Mouse (Mus musculus): ENCODE results near the gene Abhd11.
"Not testable (repeated sequence)": the region's sequence is repeated elsewhere in the genome, so short reads cannot be mapped to it uniquely, and the experiment has no call there.

Gene Abhd11

DNA sequence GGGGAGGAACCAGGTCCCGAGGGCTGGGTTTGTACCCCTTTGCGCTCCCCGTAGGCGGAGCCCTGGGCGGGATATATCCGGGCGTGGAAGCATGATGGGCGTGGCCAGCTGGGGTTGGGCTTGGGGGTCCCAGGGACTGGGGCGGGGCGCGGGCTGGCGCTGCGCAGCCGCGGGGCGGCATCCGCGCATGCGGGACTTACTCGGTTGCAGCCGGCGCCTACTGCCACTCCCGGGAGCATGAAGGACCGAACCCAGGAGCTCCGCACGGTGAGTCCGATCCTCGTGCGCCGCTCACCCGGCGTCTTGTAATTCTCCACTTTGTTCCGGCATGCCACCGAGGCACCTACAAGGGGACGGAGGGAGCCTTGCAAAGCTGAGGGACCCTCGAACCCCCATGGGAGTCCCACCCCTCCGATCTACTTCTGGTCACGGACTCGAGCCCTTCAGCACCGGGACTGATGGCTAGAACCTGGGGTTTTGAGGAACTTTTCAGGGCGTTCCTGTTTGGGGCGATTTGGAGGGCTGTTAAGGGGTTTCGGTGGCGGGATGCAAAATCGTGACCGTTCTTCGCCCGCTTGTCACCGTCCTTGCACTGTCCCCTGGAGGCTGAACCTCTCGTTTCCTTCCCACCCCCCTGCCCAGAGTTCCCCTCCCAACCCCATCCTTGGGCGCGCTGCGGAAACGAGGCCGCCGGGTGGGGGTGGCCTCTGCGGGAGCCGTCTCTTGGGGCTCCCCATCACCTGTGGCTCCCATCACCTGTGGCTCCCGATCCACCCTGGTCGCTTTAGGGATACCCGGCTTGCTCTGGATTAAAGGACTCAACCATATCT lies 14.6 kb downstream of the Abhd11 start, which contains the start of gene Stx1a:
TSS of gene Stx1a (plus strand) at position 139 of the 830 bp plus-strand sequence.
- peak; percentile 60 for DNase-seq (ENCODE audit: low read depth, low spot score)

DNA sequence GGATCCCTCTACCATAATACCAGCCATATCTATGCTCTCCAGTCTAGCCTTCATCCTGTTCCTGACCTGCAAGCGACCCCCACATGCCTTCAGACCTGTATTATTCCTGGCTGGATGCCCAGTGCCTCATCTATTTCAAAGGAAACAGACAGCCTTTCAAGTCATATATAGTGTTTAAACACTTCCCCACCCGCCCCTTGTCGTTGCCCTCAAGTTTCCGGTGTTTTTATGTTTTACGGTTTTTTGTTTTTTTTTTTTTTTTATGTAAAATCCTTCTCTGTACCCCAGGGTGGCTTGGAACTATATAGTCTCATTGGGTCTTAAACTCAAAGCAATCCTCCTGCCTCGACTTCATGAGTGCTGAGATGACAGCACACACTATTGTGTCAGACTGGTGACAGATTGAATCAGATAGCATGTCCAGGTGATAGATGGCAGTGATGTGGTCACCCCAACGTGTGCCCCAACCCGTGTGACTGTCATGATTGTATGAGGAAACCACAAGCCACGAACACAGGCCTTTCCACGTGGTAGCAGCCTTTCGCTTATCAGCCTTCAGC lies 15.8 kb downstream of the Abhd11 start:
- no peak for DNase-seq (ENCODE audit: low read depth, low spot score)

DNA sequence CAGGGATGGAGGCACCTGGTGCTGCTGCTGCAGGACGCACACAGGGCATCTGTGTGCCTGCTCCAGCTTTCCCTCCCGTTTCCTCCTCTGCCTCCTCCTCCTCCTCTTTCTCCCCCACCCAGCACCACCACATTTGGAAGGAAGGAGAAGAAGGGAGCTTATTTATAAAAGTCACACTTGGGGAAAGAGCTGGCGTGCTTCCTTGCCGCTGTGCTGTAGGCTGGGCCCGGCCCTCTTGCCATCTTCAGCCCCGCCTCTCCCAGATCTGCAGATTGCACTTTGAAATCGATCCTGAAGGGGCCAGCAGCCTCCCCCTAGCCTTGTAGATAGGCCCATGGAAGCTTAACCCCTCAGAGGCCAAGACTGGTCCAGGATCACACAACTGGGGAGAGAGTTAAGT lies 16.9 kb downstream of the Abhd11 start:
- DNase-seq (ENCODE audit: low read depth, low spot score) = no peak

DNA sequence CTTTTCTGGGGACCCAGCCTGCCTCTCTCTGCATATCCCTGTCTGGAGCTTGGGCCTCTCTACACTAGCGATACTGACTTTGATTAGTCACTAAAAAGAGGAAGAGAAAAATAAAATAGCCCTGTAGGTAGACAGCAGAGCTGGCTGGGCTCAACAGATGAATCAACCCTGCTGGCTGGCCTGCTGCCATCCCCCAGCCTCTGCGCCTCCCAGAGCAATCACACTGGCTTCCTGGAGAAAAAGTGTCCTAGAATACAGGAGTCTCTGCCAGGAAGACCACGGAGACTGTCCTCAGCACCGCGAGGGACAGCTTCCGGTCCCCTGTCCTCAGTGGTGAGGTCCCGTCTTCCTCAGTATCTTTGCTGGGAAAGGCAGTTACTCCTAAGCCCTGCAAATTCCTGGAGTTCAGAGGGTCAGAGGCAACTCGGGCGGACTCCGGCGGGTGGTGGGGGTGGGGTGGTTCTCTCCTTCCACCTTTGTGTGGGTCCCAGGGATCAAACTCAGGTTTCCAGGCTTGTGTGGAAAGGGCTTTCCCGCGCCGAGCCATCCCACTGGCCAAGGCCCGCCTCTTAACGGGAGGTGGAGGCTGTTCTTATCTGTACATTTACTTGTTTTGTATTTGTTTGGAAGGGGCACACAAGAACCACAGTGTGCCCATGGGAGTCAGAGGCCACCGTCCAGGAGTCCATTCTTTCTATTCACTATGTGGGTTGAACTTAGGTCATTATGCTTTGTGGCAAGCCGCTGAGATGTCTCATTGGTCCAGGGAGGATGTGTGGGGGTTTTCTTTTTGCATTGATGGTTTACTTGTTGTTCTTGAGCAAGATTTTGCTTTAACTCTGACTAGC lies 20.3 kb downstream of the Abhd11 start:
- DNase-seq (ENCODE audit: low read depth, low spot score) = no peak

DNA sequence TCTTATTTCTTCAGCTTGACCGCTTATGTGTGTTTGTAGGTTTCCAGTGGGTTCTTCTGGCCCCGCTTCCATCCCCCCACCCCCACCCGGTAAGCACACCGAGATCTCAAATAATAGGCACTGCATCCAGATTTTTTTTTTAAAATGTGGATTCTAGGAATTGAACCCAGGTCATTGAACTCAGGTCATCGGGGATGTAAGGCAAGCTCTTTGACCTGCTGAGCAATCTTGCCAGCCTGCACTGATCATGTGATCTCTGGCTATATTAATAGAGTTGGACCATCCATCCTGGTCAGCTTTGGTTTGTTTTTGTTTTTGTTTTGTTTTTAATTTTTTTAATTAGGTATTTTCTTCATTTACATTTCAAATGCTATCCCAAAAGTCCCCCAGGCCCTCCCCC lies 23.6 kb downstream of the Abhd11 start:
- DNase-seq (ENCODE audit: low read depth, low spot score) = no peak

DNA sequence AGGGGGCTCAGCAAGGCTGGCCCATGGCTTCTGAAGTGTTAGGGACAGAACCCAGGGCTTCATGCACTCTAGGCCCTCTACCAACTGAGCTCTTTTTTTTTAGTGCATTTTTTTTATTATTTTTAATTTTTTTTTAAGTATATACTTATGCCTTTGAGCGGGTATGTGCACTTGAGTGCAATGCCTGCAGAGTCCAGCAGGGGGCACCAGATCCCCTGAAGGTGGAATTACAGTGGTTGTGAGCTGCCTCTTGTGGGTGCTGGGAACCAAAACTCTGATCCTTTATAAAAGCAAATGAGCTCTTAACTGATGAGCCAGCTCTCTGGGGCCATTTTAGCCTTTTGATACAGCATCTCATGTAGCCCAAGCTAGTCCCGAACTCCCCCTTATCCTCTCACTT lies 25.6 kb downstream of the Abhd11 start:
- no peak for DNase-seq (ENCODE audit: low read depth, low spot score)

DNA sequence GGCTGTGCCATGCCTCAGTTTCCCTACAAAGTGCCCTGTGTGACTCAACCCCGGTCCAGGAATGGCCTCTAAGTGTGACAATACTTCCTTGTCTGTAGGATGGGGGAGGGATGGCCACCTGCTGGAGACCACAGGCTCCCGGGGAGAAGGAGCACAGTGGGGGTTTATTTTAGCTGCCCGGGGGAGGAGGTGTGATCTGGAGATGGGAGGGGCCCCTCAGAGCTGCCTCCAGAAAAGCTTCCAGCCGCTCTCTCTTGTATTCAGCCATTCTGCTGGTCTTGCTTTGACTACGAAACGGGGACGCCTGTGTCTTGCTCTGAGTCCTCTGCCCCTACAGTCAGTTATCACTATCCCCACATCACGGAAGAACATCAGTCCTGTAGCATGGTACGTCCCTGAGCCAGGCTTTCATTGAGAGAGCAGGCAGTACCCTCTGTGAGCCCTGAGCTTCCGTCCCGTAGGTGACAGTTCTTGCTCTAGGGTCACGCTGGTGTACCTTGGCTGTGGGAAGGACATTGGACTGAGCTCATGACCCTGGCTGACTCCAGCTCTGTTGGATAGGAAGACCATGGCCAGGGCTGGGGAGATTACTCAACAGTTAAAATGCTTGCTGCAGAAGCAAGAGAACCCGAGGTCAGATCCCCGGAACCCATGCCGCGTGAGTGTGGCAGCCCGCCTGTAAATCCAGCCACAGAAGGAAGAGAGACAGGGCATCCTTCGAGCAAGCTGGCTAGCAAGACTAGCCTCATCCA lies 26.8 kb downstream of the Abhd11 start:
- DNase-seq (ENCODE audit: low read depth, low spot score) = no peak

DNA sequence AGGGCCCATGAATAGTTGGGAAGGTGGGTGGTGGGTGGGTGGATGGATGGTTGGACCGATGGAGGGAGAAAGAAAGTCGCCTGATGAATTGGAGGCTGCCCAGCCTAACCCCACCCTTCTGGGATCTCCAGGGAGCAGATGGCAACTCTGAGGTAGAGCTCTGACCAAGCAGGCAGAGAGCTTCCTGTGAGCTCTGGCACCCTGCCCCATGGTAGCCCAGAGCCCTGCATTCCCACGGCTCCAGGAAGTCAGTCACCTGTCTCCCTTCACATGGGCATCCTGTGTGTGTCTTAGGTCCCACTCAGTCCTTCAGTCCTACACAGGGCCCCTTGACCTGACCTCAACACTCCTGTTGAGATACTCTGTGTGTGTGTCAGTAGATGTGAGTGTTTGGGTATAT lies 29.0 kb downstream of the Abhd11 start:
- DNase-seq (ENCODE audit: low read depth, low spot score) = no peak

DNA sequence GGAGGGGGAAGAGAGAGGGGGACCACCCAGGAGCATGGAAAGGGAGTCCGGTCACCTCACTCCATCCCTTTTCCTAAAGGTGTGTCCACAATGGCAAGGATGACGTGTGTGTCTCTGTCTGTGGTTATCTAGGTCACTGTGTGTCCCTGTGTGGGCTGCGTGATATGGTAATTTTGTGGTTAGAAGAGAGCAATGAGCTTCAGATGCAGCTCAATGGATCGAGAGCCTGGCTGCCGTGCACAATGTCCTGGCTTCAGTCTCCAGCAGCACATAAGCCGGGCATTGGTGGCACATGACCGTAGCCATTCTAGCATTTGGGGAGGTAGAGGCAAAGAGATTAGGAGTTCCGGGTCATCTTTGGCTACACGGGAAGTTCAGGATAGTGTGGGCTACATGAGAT lies 30.6 kb downstream of the Abhd11 start:
- no peak for DNase-seq (ENCODE audit: low read depth, low spot score)

DNA sequence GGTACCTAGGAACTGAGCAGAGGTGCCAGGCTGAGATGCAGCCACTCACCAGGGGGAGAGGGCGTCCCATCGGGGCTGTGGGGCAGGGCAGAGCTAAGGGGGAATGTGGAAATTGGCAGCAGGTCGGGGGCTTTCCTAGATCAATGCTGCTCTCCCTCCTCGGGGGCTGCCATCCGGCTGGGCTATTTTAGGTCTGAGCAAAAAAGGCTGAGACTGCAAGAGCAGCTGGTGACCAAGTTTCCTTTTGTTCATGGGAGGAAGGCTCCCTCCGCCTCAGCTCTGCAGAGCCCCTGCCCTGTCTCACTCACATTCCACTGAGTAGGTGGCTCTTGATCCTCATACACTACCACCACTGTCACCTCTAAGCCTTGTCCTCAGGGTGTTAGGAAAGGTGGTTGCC lies 31.1 kb downstream of the Abhd11 start:
- DNase-seq (ENCODE audit: low read depth, low spot score) = no peak

DNA sequence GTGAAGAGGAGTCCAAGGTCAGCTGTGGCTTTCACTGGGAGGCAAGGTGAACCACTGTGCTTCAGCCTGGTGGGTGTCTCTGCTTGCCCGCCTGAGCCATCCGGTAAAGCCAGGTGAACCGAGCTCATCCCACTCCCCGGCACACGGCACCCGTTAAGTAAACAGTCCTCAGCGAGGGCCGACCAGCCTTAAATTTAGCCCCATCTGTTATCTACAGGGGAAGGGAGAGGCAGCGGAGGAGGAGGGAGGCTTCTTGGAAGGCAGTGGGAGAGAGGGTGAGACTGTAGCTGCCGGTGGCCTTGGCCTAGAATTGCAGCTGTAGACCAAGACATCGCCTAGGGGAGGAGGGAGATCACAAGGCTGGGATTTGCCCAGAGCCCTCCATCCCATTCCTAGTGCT lies 31.8 kb downstream of the Abhd11 start:
- DNase-seq (ENCODE audit: low read depth, low spot score) = no peak

DNA sequence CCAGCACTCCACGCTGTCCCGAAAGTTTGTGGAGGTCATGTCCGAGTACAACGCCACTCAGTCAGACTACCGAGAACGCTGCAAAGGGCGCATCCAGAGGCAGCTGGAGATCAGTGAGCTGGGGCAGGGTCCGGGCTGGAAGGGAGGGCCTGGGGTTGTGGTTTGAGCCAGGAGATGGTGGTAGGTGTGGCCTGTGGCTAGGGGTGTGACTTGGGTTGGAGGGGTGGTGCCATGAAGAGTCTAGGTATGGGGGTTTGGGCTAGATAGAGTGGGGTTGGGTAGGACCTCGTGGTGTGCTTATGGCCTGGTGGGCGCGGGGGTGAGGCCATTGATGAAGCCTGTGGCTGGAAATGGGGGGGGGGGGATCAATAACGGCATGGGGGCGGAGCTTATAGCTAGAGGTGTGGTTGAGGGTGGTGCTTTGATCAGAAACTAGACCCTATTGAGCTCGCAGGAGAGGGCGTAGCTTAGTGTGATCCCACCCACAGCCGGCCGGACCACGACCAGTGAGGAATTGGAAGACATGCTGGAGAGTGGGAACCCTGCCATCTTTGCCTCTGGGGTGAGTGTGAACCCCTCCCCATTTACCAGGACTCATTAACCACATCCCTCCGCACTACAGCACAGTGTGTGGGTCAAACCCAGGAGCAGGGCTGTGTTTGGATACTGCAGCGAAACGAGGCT lies 33.3 kb downstream of the Abhd11 start:
- DNase-seq (ENCODE audit: low read depth, low spot score) = no peak

DNA sequence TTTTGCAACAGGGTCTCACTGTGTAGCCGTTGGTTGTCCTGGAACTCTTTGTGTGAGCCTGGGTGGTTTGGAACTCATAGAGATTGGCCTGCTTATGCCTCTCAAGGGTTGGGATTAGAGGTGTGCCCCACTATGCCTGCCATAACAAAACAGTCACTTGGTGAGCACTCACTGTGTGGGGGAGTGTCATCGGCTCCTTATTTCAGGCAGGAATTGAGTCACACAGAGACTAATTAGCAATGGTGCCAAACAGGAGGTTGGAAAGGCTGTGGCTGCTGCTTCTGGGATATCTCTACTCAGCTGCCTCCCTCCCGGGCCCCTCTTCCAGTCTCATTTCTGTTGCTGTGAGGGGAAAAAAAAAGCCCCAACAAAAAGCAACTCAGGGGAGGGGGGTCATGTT lies 35.6 kb downstream of the Abhd11 start:
- no peak for DNase-seq (ENCODE audit: low read depth, low spot score)

DNA sequence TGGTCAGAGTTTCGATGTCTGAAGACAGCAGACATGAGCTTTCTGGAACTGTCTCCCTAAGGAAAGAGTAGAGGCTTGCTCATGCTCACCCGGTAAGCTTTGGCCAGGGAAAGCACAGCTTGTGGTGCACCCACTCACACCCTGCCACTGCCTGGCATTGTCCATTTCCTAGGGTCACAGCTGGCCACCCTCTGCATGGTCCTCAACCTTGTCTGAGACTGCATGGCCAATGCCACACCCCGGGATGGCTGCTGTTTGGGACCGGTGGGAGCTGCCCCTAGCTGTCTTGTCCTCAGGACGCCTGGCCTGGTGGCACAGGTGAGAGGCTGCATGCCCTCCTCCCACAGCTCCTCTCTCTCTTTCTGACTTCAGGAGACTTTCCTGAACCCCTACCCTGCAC lies 39.6 kb downstream of the Abhd11 start:
- DNase-seq (ENCODE audit: low read depth, low spot score) = no peak

DNA sequence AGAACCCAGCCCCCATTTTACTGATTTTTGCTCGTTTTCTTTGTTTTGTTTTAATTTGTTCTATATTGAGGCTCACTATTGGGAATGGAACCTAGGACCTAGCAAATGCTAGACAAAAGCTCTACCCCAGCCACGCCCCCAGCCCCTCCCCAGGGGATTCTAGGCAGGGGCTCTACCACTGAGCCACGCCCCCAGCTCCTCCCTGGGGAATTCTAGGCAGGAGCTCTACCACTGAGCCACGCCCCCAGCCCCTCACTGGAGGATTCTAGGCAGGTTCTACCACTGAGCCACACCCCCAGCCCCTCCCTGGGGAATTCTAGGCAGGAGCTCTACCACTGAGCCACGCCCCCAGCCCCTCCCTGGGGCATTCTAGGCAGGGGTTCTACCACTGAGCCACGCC lies 40.3 kb downstream of the Abhd11 start:
- DNase-seq (ENCODE audit: low read depth, low spot score) = not testable (repeated sequence)

DNA sequence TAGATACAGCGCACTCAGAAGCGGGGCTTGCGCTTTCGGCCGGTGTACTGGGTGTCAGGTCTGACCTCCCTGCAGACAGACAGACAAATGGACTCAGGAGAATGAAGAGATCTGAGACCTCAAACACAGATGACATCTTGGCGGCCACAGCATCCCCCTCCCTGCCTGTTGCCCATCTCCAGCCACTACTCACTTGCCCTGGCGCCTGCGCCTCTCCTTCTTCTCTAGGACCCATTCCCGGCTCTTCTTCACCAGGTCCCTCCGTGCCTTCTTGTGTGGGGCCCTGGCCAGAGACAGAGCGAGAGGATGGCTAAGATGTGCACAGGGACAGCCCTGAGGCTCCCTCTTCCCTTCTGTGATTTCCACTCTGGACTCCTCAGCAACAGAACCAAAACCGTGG lies 44.4 kb downstream of the Abhd11 start:
- DNase-seq (ENCODE audit: low read depth, low spot score) = no peak
